Mouse (Mus musculus): ENCODE data around the gene Pum2. TPM values are rescaled to one million over a fixed set of nuclear protein-coding genes. Genes with fewer than 3 reads are reported as not detected.
"Not testable (repeated sequence)": the region's sequence is repeated elsewhere in the genome, so short reads cannot be mapped to it uniquely, and the experiment has no call there.

The Pum2 gene
- total RNA-seq, 1 experiment, result 74.8 TPM

DNA sequence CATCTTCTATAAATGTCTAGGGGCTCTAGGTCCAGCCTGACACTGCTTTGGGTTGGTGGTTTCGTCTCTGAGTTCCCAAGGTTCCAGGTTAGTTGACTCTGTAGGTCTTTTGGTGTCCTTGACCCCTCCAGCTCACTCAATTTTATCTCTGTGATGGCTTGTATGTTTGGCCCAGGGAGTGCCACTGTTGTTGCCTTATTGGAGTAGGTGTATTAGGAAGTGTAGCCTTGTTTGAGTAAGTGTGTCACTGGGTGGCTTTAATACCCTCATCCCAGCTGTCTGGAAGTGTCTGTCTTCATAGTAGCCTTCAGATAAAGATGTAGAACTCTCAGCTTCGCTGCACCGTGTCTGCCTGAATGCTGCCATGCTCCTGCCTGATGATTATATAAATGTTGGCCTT lies 11.1 kb downstream of the Pum2 start:
- DNase-seq (ENCODE audit: low read depth, low spot score), result no peak
- H3K9me3 ChIP-seq (ENCODE audit: control insufficient read depth, insufficient read depth, low read depth, low read length), result no peaks in the 10 kb centered on the region
- in situ Hi-C loops (cut with MboI; ENCODE audit: low sequenced_read_pairs in 2 of 2, unreplicated experiment in 2 of 2), result no loop called here
- peaks cover 3% of the 10 kb centered on the region for H3K36me3 ChIP-seq (ENCODE audit: control insufficient read depth, insufficient read depth, low read length, poor library complexity, severe bottlenecking)
- H3K4me3 ChIP-seq (ENCODE audit: insufficient read depth in 1 of 2, low read depth in 1 of 2, low read length in 2 of 2, poor library complexity in 1 of 2, severe bottlenecking in 1 of 2), result no peak overlapping the region
- H3K9ac ChIP-seq (ENCODE audit: insufficient read depth, low read depth, low read length, poor library complexity, severe bottlenecking), result no peak overlapping the region
- H3K4me1 ChIP-seq (ENCODE audit: control insufficient read depth in 2 of 2, insufficient read depth in 2 of 2, low read length in 2 of 2, poor library complexity in 1 of 2), result peaks cover 0 to 6% of the 10 kb centered on the region in 2 experiments; a peak in 3 of 4 replicates
- no peak overlapping the region for H3K27ac ChIP-seq (ENCODE audit: insufficient read depth, low read depth, low read length, poor library complexity, severe bottlenecking)
- no peak for TF ChIP-seq ZNF384 (IDR thresholded peaks at IDR 0.05; ENCODE audit: low read depth, low read length)
- TF ChIP-seq ZC3H11A (IDR thresholded peaks at IDR 0.05; ENCODE audit: borderline replicate concordance, low read depth, low read length), result no peak
- TF ChIP-seq HCFC1 (IDR thresholded peaks at IDR 0.05; ENCODE audit: borderline replicate concordance, insufficient read depth, low read length), result no peak
- TF ChIP-seq MAFK (IDR thresholded peaks at IDR 0.05; ENCODE audit: insufficient read depth, low read depth, low read length), result no peak
- no peak for TF ChIP-seq CHD2 (IDR thresholded peaks at IDR 0.05; ENCODE audit: low read depth, low read length)

DNA sequence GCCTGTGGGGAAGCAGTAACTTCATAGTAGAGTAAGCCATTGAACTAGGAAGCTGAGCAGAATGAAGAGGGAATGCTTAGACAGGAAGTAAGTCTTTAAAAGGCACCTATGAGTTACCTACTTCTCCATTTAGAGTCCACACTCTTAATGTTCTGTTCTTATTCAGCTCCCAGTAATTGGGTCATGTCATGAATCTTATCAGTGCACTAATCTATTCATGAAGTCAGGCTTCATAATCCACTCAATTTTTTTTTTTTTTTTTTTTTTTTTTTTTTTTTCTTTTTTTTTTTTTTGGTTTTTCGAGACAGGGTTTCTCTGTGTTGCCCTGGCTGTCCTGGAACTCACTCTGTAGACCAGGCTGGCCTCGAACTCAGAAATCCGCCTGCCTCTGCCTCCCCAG lies 15.9 kb downstream of the Pum2 start:
- in situ Hi-C loops (cut with MboI; ENCODE audit: low sequenced_read_pairs in 2 of 2, unreplicated experiment in 2 of 2); H3K27ac ChIP-seq (ENCODE audit: insufficient read depth, low read depth, low read length, poor library complexity, severe bottlenecking); H3K4me1 ChIP-seq (ENCODE audit: control insufficient read depth in 2 of 2, insufficient read depth in 2 of 2, low read length in 2 of 2, poor library complexity in 1 of 2); DNase-seq (ENCODE audit: low read depth, low spot score); H3K9ac ChIP-seq (ENCODE audit: insufficient read depth, low read depth, low read length, poor library complexity, severe bottlenecking); H3K4me3 ChIP-seq (ENCODE audit: insufficient read depth in 1 of 2, low read depth in 1 of 2, low read length in 2 of 2, poor library complexity in 1 of 2, severe bottlenecking in 1 of 2); H3K9me3 ChIP-seq (ENCODE audit: control insufficient read depth, insufficient read depth, low read depth, low read length); H3K36me3 ChIP-seq (ENCODE audit: control insufficient read depth, insufficient read depth, low read length, poor library complexity, severe bottlenecking): not testable (repeated sequence)
- peak; percentile 89 for TF ChIP-seq ZNF384 (IDR thresholded peaks at IDR 0.05; ENCODE audit: low read depth, low read length)

DNA sequence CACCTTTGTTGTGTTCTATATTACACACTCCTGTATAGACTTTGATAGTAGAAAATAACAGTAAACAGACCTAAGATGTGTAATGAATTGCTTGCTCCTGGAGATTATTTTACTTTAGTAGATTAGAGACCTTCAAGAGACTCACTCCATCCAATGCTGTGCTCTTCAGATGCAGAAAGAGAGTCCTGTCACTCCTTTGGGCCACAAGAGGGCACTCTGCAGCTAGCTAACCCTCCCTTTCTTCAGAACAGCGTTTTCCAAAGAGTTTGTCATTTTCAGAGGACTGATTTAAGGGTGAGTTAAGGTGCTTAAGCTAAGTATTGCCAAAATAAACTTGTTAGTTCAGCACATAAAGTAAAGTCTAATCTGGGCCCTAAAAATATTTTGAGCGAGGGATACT lies 25.0 kb downstream of the Pum2 start:
- H3K9me3 ChIP-seq (ENCODE audit: control insufficient read depth, insufficient read depth, low read depth, low read length), result no peaks in the 10 kb centered on the region
- no peak overlapping the region for H3K4me3 ChIP-seq (ENCODE audit: insufficient read depth in 1 of 2, low read depth in 1 of 2, low read length in 2 of 2, poor library complexity in 1 of 2, severe bottlenecking in 1 of 2)
- peak; percentile 36 for DNase-seq (ENCODE audit: low read depth, low spot score)
- in situ Hi-C loops (cut with MboI; ENCODE audit: low sequenced_read_pairs in 2 of 2, unreplicated experiment in 2 of 2), result no loop called here
- TF ChIP-seq ZC3H11A (IDR thresholded peaks at IDR 0.05; ENCODE audit: borderline replicate concordance, low read depth, low read length), result no peak
- TF ChIP-seq CHD2 (IDR thresholded peaks at IDR 0.05; ENCODE audit: low read depth, low read length), result no peak
- TF ChIP-seq HCFC1 (IDR thresholded peaks at IDR 0.05; ENCODE audit: borderline replicate concordance, insufficient read depth, low read length), result no peak
- TF ChIP-seq MAFK (IDR thresholded peaks at IDR 0.05; ENCODE audit: insufficient read depth, low read depth, low read length), result no peak
- TF ChIP-seq ZNF384 (IDR thresholded peaks at IDR 0.05; ENCODE audit: low read depth, low read length), result no peak
- H3K9ac ChIP-seq (ENCODE audit: insufficient read depth, low read depth, low read length, poor library complexity, severe bottlenecking), result no peak overlapping the region
- H3K36me3 ChIP-seq (ENCODE audit: control insufficient read depth, insufficient read depth, low read length, poor library complexity, severe bottlenecking), result no peaks in the 10 kb centered on the region; the same call in 1 of the 2 replicates
- no peak overlapping the region for H3K27ac ChIP-seq (ENCODE audit: insufficient read depth, low read depth, low read length, poor library complexity, severe bottlenecking)
- no peaks in the 10 kb centered on the region for H3K4me1 ChIP-seq (ENCODE audit: control insufficient read depth in 2 of 2, insufficient read depth in 2 of 2, low read length in 2 of 2, poor library complexity in 1 of 2)

- no peak overlapping the region for H3K9ac ChIP-seq (ENCODE audit: insufficient read depth, low read depth, low read length, poor library complexity, severe bottlenecking)
- no peaks in the 10 kb centered on the region for H3K4me1 ChIP-seq (ENCODE audit: control insufficient read depth in 2 of 2, insufficient read depth in 2 of 2, low read length in 2 of 2, poor library complexity in 1 of 2)
- in situ Hi-C loops (cut with MboI; ENCODE audit: low sequenced_read_pairs in 2 of 2, unreplicated experiment in 2 of 2), result no loop called here
- no peak overlapping the region for H3K27ac ChIP-seq (ENCODE audit: insufficient read depth, low read depth, low read length, poor library complexity, severe bottlenecking)
- no peak for DNase-seq (ENCODE audit: low read depth, low spot score)
- TF ChIP-seq MAFK (IDR thresholded peaks at IDR 0.05; ENCODE audit: insufficient read depth, low read depth, low read length) (no peak), ZNF384 (IDR thresholded peaks at IDR 0.05; ENCODE audit: low read depth, low read length) (no peak), HCFC1 (IDR thresholded peaks at IDR 0.05; ENCODE audit: borderline replicate concordance, insufficient read depth, low read length) (no peak), CHD2 (IDR thresholded peaks at IDR 0.05; ENCODE audit: low read depth, low read length) (no peak), ZC3H11A (IDR thresholded peaks at IDR 0.05; ENCODE audit: borderline replicate concordance, low read depth, low read length) (no peak)
- no peaks in the 10 kb centered on the region for H3K9me3 ChIP-seq (ENCODE audit: control insufficient read depth, insufficient read depth, low read depth, low read length)
- H3K4me3 ChIP-seq (ENCODE audit: insufficient read depth in 1 of 2, low read depth in 1 of 2, low read length in 2 of 2, poor library complexity in 1 of 2, severe bottlenecking in 1 of 2), result no peak overlapping the region
- H3K36me3 ChIP-seq (ENCODE audit: control insufficient read depth, insufficient read depth, low read length, poor library complexity, severe bottlenecking), result peaks cover 2% of the 10 kb centered on the region
Observed at GRCm38 (mm10) chr12:8703988-8704387, 30.1 kb downstream of the Pum2 start.

DNA sequence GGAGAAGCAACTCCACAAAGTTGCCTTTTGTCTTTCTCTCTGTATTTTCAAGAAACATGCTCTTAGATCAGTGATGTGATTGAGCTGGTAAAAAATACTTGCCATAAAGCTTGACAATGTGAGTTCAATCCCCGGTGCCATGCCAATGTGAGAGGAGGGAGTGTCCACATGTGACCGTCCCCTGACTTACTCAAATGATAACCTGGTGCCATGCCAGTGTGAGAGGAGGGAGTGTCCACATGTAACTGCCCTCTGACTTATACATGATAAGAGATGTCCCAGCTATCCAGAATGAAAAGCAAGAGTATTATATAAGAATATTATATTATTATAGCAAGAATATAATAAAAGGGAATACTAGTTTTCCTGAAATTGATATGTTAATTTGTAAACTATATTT lies 34.9 kb downstream of the Pum2 start:
- H3K4me3 ChIP-seq (ENCODE audit: insufficient read depth in 1 of 2, low read depth in 1 of 2, low read length in 2 of 2, poor library complexity in 1 of 2, severe bottlenecking in 1 of 2), result no peak overlapping the region
- H3K9ac ChIP-seq (ENCODE audit: insufficient read depth, low read depth, low read length, poor library complexity, severe bottlenecking), result no peak overlapping the region
- in situ Hi-C loops (cut with MboI; ENCODE audit: low sequenced_read_pairs in 2 of 2, unreplicated experiment in 2 of 2), result no loop called here
- no peak for DNase-seq (ENCODE audit: low read depth, low spot score)
- TF ChIP-seq ZC3H11A (IDR thresholded peaks at IDR 0.05; ENCODE audit: borderline replicate concordance, low read depth, low read length), result no peak
- TF ChIP-seq HCFC1 (IDR thresholded peaks at IDR 0.05; ENCODE audit: borderline replicate concordance, insufficient read depth, low read length), result no peak
- peaks cover 2% of the 10 kb centered on the region for H3K36me3 ChIP-seq (ENCODE audit: control insufficient read depth, insufficient read depth, low read length, poor library complexity, severe bottlenecking)
- no peaks in the 10 kb centered on the region for H3K9me3 ChIP-seq (ENCODE audit: control insufficient read depth, insufficient read depth, low read depth, low read length)
- H3K4me1 ChIP-seq (ENCODE audit: control insufficient read depth in 2 of 2, insufficient read depth in 2 of 2, low read length in 2 of 2, poor library complexity in 1 of 2), result no peaks in the 10 kb centered on the region
- H3K27ac ChIP-seq (ENCODE audit: insufficient read depth, low read depth, low read length, poor library complexity, severe bottlenecking), result no peak overlapping the region

All from ES-E14 (cell line).